Mouse (Mus musculus) cerebral cortex, adult 2 months (tissue): Measurements from ENCODE around the gene Tmem102.

Source experiments
- WGBS: fragments of 180-500 bp; shearing (Covaris S2); methylation state at CpG from one replicate; pipeline ENCODE4 v1.1.7; 2018; 5-methylcytosine and 5-hydroxymethylcytosine counted together

Tmem102 gene

GRCm38 (mm10) chr11:69757303-69758089 is 47.9 kb downstream of the Tmem102 start:
- WGBS, result 30% methylated on average over 9 of the region's 9 CpGs

DNA sequence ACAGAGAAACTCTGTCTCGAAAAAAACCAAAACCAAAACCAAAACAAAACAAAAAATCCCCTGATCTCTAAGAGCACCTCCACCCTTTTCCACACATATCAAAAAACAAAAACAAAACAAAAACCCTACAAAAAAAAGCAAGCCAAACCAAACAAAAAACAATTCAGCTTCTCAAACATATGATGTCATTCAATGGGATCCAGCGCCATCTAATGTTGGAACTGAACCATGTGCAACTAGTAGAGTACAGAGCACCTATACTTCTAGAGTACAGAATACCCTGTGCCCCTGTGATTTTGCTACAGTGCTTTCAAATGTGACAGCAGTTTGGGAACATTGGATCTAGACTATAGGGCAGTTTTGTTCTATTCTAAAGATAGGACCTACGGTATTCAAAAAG is 50.7 kb downstream of the Tmem102 start:
- WGBS, result 23% methylated on average over 3 of the region's 3 CpGs

- WGBS, result 77% methylated on average over 5 of the region's 5 CpGs
Observed at GRCm38 (mm10) chr11:69754233-69754632, 51.2 kb downstream of the Tmem102 start.
